Mouse (Mus musculus) CD4-positive, CD25-positive, alpha-beta regulatory T cell, adult 4 months (primary cell): ENCODE measurements around the gene Cabcoco1. TPM values are rescaled to one million over a fixed set of nuclear protein-coding genes. Genes with fewer than 3 reads are reported as not detected.
A peak's percentile ranks its signal among the peaks of the same experiment; 100 is the strongest.

Experiments used
- ATAC-seq: one replicate; pipeline ENCODE4 v1.8.0; 2017
- polyA plus RNA-seq, 2 experiments: library from polyadenylated mRNA; unstranded; fragments of 100-300 nt; shearing (Covaris generic); gene quantifications; one replicate each; pipeline ENCODE4 v1.2.1; 2017

The Cabcoco1 gene
- 1 to 10 TPM; 2.0 to 3.4 TPM for polyA plus RNA-seq

DNA sequence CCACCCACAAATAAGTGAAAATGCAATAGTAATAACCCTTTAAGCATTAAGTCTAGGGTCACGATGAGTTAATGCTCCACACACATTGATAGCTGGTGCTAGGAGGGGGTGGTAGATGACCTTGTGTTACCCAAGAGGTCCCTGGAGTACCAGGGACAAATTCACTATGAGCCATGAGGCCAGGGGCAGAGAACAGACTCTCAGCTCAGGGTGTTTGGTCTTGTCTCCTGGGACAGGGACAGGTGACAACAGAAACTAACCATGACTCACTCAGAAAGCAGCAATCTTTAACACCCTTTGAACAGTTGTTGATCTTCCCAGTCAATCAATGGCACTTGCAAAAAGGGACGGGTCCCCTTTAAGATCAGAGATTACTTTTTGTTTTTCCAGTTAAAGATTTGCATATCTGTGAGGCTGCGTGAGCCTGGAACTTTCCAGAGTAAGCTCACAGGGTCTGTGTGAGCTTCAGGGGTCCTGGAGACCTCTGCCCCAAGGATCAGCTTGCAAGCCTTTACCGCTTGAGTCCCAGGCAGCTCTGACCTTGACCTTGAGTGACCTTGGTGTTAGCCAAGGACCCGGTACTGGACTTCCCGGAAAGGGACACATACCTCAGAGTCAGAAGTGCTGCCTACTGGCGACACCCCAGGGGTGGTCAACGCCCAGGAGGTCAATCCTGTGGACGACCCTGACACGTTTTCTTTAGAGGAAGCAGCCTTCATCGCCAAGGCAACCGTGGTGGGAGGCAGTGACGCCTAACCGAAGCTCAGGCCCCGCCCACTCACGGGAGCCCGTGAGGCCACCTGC lies at the start of gene Cabcoco1:
Gene Cabcoco1, minus strand, starts transcription at position 758 of the 804 bp plus-strand sequence.
- ATAC-seq = peak; percentile 88

DNA sequence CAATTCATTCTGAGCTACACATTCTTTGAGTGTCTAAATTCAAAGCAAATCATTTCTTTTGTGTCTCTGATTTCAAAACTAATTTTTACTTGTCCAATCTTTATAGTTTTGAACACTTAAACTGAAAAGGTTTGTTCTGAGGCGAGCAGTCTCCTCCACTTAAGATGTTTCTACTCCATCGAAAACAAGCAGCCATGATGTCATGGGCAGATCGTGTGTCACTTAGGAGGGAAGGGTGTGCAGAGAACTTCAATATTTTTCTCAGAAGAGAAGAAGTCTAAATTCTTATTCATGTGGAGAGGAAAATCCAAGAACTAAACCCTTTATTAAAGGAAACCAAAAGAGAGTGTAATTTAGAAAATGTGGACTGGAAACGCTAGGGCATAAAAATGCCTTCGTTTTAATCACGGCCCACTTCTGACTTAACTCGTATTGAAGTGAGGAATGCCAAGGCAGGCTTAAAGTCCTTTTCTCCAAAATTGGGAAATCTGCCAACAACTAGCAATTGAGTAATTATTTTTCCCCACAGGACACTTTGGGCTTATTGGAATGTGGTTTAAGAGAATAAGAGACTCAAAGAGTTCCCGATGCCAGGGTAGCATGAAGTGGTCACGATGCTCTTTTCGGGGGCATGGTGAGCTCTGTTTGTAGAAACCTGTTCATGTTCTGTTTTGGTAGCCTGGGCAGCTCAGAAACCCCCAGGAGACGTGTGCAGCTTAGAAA lies 48.0 kb upstream of the Cabcoco1 start:
- no peak for ATAC-seq

DNA sequence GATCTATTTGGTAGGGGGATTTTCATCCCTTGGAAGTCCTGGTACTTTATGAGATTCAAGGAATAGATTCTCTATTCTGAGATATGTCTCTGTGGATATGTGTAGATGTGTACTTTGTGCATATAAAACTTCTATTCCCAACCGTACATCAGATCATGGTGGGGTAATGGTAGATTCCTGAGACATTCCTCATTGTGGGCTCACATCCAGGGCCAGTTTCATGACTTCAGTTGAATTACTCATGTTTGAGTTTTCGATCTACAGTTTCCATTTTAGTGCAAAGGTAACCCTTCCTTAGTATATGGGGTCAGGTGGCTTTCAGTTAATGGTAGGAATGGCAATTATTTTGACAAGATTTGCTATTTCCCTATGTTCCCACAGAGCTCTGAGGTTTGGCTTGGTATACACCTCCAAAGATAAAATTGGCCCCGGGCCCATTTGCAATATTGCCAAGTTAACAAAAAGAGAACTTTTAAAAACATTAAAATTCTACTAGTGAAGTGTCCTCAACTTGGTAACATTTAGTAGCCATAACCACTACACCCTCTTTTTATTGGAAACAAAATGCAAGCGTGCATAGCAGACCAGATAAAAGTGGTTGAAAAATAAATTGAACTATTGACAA lies 45.8 kb upstream of the Cabcoco1 start:
- no peak for ATAC-seq

DNA sequence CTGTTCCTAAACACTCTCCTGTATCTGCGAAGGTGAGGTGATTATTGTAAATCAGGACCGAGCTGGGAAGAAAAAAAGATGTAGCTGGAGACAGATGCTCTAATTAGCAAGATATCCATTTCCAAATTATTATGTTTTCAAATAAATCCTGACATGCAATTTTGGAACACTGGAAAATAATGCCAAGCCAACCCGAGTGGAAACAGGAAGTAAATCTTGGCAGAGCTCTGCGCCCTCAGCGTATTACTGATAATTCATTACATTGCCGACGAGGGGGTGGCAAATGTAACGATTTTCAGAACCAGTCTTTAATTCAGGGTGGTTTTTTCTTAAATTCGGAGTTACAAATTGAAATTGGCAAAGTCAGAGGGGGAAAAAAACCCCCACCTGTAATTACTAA lies 35.6 kb upstream of the Cabcoco1 start:
- no peak for ATAC-seq

DNA sequence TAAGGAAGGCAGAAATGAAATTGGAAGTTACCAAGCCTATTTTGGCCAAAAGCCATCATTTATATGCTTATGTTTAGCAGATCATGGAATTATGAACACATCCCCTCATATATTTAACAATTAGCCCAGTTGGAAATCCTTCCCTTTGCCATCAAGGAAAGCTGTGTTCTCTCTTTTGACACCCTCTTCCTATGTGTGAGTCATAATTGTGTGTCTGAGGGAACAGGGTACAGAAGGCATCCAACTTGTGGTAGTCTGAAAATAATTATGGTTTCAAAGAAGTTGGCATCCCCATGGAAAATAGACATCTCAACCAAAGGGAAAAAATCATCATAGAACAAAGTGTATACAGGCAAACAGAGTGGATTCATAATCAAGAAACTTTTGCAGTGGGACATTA lies 26.5 kb upstream of the Cabcoco1 start:
- ATAC-seq = no peak

DNA sequence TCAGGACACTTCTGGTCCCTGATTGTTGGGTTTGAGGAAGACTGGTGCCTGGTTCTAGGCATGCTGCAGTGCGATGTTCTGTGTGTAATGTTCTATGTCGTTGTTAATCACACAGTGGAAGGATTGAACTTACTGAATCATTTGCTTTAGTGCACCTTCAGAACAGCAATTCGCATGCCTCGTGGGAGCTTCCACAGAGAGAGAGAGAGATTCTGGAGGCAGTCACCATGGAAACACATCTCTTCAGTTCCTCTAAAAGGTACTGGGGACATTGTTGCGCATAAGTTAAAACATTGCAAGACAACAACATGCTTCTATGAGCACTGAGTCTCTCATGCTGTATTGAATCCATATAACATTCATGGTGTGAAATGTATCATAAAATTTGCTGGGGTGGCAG lies 20.6 kb upstream of the Cabcoco1 start:
- ATAC-seq = no peak

DNA sequence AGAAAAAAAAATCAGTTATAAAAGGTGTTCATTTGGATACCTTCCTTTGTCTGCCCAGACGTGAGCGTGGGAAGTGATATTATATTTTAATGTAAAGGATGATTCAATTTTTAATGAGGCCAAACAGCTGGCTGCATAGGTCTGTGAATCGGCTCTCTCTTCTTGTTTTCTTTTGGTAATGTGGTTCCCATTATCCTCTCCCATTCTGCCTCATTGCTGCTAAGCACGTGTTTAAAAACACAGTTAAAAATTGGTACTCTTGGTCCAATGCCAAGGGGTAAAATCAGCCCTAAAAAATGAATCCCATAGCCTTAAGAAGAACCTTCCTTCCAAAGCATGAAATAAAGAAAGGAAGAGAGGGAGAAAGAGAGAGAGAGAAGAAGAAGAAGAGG lies 17.1 kb upstream of the Cabcoco1 start:
- ATAC-seq = no peak

DNA sequence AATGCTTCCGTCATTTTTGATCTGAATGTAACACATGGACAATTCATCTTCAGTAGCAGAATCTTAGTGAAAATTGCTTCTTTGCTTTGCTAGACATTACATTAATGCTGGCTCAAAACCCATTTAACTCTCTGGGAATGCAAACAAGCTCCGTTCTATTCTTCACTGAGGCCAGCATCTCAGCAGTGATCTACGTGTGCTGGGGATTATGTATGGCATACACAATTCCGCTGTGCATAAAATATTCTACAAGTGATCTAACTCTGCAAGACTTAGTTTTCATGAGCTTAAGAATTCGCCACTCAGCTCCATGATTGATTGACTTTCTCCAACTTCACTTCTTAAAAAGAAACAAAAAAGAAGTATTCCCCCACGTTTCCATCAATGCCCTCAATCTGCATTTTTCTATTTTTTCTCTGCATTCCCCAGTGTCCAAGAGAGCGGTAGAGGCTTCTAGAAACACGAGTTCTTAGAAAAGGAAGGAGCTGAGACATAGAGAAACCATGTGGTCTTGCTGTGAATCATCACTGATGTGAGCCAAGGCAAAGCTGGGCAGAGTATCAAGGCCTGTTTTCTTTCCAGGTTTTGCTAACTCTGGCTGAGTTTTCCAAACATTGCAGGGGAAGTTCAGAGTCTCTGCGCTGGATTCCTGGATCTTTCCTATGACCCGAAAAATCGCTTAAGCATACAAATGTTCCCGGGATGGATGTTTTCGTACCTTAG lies 16.6 kb upstream of the Cabcoco1 start:
- ATAC-seq = no peak

DNA sequence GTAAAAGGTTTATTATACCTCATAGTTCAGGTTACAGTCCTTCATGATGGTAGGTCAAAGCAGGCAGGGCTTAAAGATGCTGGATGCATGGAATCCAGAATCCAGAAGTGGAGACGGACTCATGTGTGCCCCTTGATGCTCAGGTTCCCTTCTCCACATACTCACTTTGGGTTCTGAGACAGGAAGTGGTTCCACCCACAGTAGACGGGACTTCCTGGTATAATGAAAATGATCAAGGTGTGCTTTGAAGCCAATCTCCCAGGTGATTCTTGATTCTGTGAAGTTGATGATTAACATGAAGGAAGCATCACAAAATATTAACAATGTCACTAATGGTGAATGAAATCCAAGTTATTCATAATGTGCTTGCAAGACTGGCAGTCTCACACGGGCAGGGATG lies 12.0 kb upstream of the Cabcoco1 start:
- peak; percentile 60 for ATAC-seq

DNA sequence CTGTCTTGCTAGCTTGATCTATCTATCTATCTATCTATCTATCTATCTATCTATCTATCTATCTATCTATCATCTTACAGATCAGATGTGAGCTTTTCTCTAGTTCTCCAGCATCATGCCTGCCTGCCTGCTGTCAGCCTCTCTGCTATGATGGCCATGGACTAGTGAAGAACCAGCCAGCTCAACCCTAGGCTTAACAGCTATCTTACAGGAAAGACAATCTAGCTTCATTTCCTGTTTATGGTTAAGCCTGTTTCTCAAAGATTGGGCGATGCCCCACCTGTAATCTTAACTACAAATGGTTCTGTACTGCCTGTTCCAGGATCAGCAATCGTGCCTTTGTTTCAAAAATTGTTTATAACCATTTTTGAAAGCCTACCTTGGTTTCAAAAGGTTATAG lies 10.9 kb upstream of the Cabcoco1 start:
- ATAC-seq = peak; percentile 81

DNA sequence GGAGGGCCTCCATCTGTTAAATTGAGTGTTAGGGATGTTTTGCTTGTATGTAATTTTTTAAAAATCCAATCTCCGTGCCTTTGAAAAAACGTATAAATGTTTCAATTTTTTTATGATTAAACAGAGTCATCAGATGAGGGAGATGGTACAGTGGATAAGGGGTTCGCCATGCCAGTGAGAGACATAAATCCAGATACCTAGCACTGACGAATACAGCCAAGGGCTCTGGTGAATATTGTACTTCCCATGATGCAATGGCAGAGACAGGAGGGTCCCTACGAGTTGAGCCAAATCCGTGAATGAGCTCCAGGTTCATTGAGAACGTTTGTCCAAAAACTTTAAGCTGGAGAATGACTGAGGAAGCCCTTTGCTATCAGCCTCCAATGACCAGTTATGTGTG lies 9.6 kb upstream of the Cabcoco1 start:
- no peak for ATAC-seq

DNA sequence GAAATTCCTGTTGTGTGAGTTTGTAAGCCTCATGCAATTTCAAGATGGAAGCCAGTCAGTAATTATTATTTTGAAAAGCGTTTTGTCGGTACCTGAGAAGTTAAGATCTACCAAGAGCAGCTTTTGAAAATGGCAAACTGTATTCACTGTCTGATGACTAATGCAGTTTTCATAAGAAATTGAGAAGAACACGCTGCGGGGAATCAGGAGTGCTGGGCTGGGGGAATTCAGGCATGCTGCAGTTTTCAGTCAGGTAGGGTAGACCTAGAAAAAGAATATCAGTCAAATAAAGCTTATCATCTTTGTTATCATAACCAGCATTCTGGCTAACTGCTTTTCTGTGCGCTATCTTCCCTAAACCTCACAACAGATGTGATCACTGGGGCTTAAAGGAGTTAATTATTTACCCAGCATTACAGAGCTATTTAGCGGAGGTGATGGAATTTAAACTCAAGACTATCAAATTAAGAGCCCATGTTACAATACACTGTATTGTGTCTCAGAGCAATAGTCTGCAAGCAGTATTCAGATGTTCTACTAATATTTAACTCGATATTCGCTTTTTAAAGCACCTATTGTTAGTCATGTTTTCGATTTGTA lies 9.1 kb upstream of the Cabcoco1 start:
- no peak for ATAC-seq

DNA sequence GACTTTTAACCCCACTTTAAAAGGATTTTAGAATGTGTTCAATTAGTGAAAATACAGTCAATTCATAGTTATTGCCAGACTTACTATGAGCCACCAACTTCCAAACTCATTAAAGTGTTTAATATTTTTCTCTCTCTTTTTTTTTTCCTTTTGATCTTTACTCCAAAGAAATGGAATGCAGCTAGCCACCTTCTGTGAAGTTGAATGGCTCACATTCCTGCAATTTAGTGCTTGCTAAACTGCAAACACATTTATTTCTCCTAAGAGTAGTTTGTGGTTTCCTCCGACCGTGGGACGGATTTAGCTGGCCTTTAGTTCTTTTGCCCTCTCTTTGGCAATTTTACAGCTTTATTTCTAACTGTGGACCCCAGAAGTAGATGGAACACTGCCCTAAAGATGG lies 1.4 kb upstream of the Cabcoco1 start:
- no peak for ATAC-seq

DNA sequence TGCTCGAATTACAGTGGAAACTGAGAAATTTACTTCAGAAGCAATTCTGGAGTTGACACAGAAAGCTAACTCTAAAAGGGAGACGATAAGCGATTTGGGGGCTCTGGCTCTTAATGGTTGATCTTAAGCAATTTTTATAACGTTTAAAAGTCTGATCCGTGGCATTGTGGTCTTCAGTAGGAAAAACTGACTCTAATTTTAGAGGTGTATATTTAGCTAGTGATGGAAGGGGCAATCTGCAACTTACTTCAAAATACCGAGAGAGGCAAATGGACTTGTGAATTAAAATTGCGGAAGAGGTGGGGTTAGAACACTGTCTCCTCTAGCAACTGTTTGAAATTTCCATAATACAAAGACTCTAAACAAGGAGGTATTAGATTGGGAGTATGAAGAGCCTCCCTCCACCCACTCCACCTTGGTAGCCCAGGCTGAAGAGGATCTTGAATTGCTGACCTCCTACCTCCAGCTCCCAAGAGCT lies 286 bp upstream of the Cabcoco1 start:
- ATAC-seq = peak; percentile 24

DNA sequence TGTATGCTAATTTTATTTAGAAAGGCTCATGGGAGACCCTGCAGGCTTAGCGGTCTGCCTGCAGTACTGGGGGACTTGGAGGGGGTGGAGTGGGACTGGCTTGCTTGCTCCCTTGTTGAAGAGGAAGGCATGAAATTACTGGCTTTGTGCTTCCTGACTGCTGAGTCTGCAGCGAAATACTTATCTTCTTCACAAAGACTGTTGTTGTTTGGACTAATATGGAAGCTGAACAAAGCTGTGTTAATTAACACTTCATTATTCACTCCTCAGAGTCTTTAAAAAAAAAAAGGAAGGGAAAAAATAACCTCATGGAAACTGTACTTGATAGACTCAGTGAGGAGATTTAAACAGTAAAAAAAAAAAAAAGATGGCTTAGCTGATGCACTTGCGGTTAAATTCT lies 1.1 kb downstream of the Cabcoco1 start:
- ATAC-seq = no peak

DNA sequence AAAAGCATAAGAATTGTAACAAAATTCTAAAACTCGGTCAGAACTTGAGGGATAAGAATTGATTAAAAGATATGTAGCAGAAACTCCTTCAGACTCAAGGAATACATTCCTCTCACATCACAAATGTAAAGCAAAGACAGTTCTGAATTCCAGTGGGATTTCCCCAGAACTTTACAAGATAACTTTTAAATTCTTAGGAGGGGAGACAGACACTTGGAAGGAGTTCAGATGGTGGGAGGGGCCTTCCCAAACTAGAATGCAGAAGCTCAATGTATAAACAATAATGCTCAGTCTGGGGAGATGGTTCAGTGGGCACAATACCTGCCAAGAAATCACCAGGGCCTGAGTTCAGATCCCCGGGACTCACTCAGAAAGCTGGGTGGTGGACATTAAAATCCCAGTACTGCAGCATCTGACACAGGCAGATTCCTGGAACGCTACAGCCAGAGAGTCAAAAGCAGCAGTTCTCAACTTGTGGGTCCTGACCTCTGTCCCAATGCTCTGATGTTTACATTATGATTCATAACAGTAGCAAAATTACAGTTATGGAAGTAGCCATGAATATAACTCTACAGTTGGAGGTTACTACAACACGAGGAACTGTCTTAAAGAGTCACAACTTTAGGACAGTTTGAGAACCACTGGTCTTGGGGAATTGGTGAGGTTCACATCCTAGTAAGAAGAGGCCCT lies 4.3 kb downstream of the Cabcoco1 start:
- no peak for ATAC-seq

DNA sequence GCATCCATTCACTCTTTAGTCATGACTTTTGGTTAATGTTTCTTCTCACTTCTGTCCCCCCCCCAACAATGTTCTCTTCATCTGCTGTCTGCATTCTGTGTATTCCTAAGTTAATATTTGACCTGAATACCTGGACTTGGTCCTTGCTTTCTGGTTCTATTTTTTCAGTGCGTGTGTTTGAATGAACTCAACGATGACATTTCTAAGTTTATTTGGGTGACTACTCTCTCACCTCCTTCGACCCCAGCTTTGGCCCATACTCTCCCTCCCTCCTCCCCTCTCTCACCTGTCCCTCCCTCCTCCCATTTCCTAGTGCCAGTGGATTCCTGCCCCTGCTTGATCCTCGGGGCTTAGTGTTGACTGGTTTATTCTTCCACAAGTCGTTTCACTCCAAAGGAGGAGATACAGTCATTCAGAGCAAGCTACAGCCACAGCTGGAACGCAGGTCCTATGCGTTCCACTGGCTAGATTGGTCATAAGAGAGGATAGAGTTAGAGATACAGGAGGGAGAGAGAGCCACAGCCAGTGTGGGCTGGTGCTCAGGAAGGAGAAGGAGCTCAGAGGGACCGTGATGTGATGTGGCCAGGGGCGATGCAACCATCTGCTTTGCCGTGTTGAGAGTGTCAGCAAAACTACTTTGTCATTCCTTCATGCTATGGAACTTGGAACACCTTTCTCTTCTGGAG lies 12.2 kb downstream of the Cabcoco1 start:
- no peak for ATAC-seq

DNA sequence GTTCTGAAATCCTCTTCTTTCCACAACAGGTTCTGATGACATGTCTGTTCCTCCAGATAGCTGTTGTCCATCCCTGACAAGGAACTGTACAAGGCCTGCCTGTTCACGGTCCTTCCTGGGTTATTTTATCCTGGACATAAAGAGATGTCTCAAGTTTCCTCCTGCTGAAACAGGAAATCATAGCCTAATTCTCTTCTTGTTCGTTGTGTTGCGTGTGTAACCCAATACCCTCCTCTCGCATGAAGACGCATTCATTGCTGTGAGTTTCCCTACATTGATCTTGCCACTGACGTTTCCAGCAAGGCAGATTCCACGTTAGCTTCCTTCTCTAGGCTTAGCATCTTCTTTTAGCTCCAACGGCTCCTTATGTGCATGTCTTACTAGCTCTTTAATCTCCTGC lies 12.7 kb downstream of the Cabcoco1 start:
- ATAC-seq = no peak

DNA sequence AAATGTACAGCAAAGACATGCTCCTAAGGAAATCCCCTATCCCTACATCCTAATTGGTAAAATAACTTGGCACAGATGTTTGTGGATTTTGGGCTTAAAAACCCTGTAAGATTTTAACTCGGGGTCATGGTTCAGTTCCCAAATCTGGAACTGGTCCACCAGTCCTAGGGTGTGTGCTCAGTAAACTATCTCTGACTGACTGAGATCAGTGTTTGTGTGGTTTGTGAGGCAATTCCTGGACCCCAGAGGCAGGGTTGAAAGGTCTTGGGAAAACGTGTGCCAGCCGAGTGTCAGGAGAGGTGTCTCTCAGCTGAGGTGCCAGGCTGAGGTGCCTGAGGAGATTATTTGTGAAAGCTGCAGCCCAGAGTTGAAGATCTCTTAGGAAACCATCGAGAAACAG lies 19.6 kb downstream of the Cabcoco1 start:
- ATAC-seq = no peak

DNA sequence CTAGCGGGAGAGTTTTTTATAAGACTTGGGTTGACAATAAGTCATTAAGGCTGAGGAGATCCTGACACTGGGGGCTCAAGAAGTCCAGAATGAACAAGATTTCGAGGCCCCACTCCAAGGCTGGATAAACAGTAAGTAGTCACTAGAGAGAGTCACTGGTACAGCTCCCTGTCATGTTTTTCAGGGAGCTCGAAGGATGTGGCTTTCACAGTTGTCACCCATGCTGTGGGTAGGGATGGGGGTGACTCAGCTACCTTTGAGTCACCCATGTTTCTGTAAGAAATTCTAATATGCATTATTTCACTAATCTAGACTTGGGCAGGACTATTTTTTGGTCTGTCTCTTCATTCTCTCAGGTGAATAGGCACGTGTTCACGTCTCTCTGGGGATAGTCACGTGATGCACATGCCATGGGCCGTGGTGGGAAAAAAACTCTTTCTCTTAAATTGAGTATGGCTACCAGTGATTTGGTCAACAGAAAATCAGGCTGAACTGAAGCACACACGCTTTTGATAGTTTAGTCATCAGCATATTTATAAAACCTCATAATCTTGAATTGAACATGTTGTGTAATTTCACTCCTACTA lies 29.2 kb downstream of the Cabcoco1 start:
- no peak for ATAC-seq

DNA sequence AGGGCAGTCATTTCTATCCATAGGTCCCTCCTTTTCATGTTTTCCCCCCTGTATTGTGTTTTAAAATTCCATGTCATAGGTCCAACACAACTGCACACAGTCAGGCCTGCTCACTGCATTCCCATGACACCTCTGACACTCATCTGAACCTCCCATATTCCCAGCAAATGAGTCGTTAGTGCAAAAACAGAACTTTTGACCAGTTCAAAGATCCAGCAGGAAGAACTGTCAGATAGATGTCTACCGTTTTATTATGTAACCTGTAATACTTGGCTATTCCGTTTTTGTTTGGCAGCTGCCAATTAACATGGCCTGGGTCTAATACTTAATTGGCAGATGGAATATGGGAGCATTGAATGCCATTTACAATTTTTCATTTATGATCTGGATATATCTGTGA lies 34.0 kb downstream of the Cabcoco1 start:
- ATAC-seq = no peak
